Mouse (Mus musculus) hindbrain, embryonic 10.5 days (tissue): ENCODE measurements around the gene Cldn3. TPM values are rescaled to one million over a fixed set of nuclear protein-coding genes. Genes with fewer than 3 reads are reported as not detected.
A peak's percentile ranks its signal among the peaks of the same experiment; 100 is the strongest.
"Not testable (repeated sequence)": the region's sequence is repeated elsewhere in the genome, so short reads cannot be mapped to it uniquely, and the experiment has no call there.

Source experiments
- DNase-seq: peaks from one replicate; pipeline ENCODE4 v3.0.0-alpha.2; 2017; ENCODE audit warnings: low spot score
- H3K27ac ChIP-seq: fragments of 300-500 bp; sonication (generic); 2 replicates; pipeline ENCODE4 v1.5.1; 2016; ENCODE audit warnings: mild to moderate bottlenecking, moderate library complexity
- H3K27me3 ChIP-seq: fragments of 300-500 bp; sonication (generic); 2 replicates; pipeline ENCODE4 v1.6.1; 2016; ENCODE audit warnings: mild to moderate bottlenecking; ENCODE audit not compliant: poor library complexity, insufficient read depth, severe bottlenecking
- H3K36me3 ChIP-seq: fragments of 300-500 bp; sonication (generic); 2 replicates; pipeline ENCODE4 v1.6.1; 2016; ENCODE audit warnings: mild to moderate bottlenecking, moderate library complexity
- H3K4me1 ChIP-seq: fragments of 300-500 bp; sonication (generic); replicated peaks from 2 replicates; pipeline ENCODE4 v1.6.1; 2016; ENCODE audit warnings: mild to moderate bottlenecking
- H3K4me3 ChIP-seq: fragments of 300-500 bp; sonication (generic); 2 replicates; pipeline ENCODE4 v1.5.1; 2016; ENCODE audit warnings: mild to moderate bottlenecking, moderate library complexity
- H3K9me3 ChIP-seq: fragments of 300-500 bp; sonication (generic); 2 replicates; pipeline ENCODE4 v1.6.1; 2016; ENCODE audit warnings: mild to moderate bottlenecking, moderate library complexity
- WGBS: fragments of 180-500 bp; shearing (Covaris S2); methylation state at CpG from one replicate; pipeline ENCODE4 v1.1.7; 2016; 5-methylcytosine and 5-hydroxymethylcytosine counted together
- polyA plus RNA-seq: library from polyadenylated mRNA; unstranded; fragments of >200 nt; fragmentation: Nextera tagmentation; extraction: Ambion mirVana; gene quantifications from 2 replicates; pipeline ENCODE4 v1.2.1, GENCODE M21; 2016

Gene Cldn3
- polyA plus RNA-seq, result 7.9 and 16.3 TPM in 2 replicates

GRCm38 (mm10) chr5:134985633-134986297 lies at the start of gene Cldn3:
Gene Cldn3 (plus strand): TSS chr5:134986214.
- peak; percentile 46 for DNase-seq
- Histone ChIP-seq H3K4me3 (peak within 1 kb of the TSS; percentile 42), H3K9me3 (no peaks in the 10 kb centered on the region), H3K27me3 (peaks cover 65% of the 10 kb centered on the region), H3K36me3 (no peaks in the 10 kb centered on the region), H3K4me1 (peaks cover 44% of the 10 kb centered on the region), H3K27ac (peak within 1 kb of the TSS; percentile 66)
- under 1% methylated on average over 25 of the region's 25 CpGs for WGBS

- Histone ChIP-seq H3K36me3 (peaks cover 11% of the 10 kb centered on the region), H3K27ac (no peak overlapping the region), H3K27me3 (no peaks in the 10 kb centered on the region), H3K4me3 (no peak overlapping the region), H3K4me1 (peaks cover 13% of the 10 kb centered on the region), H3K9me3 (no peaks in the 10 kb centered on the region)
- 88% methylated on average over 6 of the region's 6 CpGs for WGBS
- DNase-seq, result no peak
Measured at GRCm38 (mm10) chr5:134936626-134937185, 49.3 kb upstream of the Cldn3 start.

- H3K36me3 ChIP-seq, result peaks cover 5% of the 10 kb centered on the region
- H3K27me3 ChIP-seq, result peaks cover 1% of the 10 kb centered on the region; the same call in 1 of the 2 replicates
- H3K4me1 ChIP-seq, result no peaks in the 10 kb centered on the region
- H3K27ac ChIP-seq, result no peak overlapping the region
- 79% methylated on average over 3 of the region's 3 CpGs for WGBS
- no peak for DNase-seq
- H3K9me3 ChIP-seq, result no peaks in the 10 kb centered on the region
- H3K4me3 ChIP-seq, result no peak overlapping the region
Measured at GRCm38 (mm10) chr5:134939069-134939468, 46.9 kb upstream of the Cldn3 start.

GRCm38 (mm10) chr5:134939554-134939953 lies 46.5 kb upstream of the Cldn3 start:
- DNase-seq, H3K27me3 ChIP-seq, H3K27ac ChIP-seq, H3K4me1 ChIP-seq, H3K36me3 ChIP-seq, H3K4me3 ChIP-seq, H3K9me3 ChIP-seq: not testable (repeated sequence)
- WGBS, result 86% methylated on average over 5 of the region's 7 CpGs

- DNase-seq, result no peak
- 85% methylated on average over 14 of the region's 14 CpGs for WGBS
- H3K27ac ChIP-seq, result no peak overlapping the region
Measured at GRCm38 (mm10) chr5:134941472-134942209, 44.4 kb upstream of the Cldn3 start.

GRCm38 (mm10) chr5:134942740-134943139 lies 43.3 kb upstream of the Cldn3 start:
- WGBS, result 78% methylated on average over 2 of the region's 2 CpGs
- Histone ChIP-seq H3K4me3 (no peak overlapping the region), H3K4me1 (peaks cover 20% of the 10 kb centered on the region), H3K27ac (no peak overlapping the region), H3K36me3 (no peaks in the 10 kb centered on the region), H3K27me3 (peaks cover 38% of the 10 kb centered on the region), H3K9me3 (no peaks in the 10 kb centered on the region)
- no peak for DNase-seq

More at GRCm38 (mm10) chr5:134941472-134942209, 44.4 kb upstream of the Cldn3 start:
- no peaks in the 10 kb centered on the region for H3K36me3 ChIP-seq
- H3K27me3 ChIP-seq, result peaks cover 27% of the 10 kb centered on the region
- H3K9me3 ChIP-seq, result no peaks in the 10 kb centered on the region
- peaks cover 12% of the 10 kb centered on the region for H3K4me1 ChIP-seq
- H3K4me3 ChIP-seq, result no peak overlapping the region

- no peak overlapping the region for H3K27ac ChIP-seq
- WGBS, result 75% methylated on average over 5 of the region's 5 CpGs
- DNase-seq, result no peak
- H3K4me1 ChIP-seq, result peaks cover 20% of the 10 kb centered on the region
- no peaks in the 10 kb centered on the region for H3K9me3 ChIP-seq
- peaks cover 50% of the 10 kb centered on the region for H3K27me3 ChIP-seq
- no peak overlapping the region for H3K4me3 ChIP-seq
- no peaks in the 10 kb centered on the region for H3K36me3 ChIP-seq
Measured at GRCm38 (mm10) chr5:134944179-134944578, 41.8 kb upstream of the Cldn3 start.

- peak overlapping the region; percentile 42 for H3K4me3 ChIP-seq
- H3K27ac ChIP-seq, result peak overlapping the region; percentile 65; the same call in 1 of the 2 replicates
- peaks cover 51% of the 10 kb centered on the region for H3K27me3 ChIP-seq
- 47% methylated on average over 19 of the region's 19 CpGs for WGBS
- H3K4me1 ChIP-seq, result peaks cover 20% of the 10 kb centered on the region
- H3K9me3 ChIP-seq, result no peaks in the 10 kb centered on the region
- no peak for DNase-seq
- no peaks in the 10 kb centered on the region for H3K36me3 ChIP-seq
Measured at GRCm38 (mm10) chr5:134945266-134945959, 40.6 kb upstream of the Cldn3 start.

- Histone ChIP-seq H3K4me1 (peaks cover 23% of the 10 kb centered on the region), H3K9me3 (no peaks in the 10 kb centered on the region), H3K27me3 (peaks cover 51% of the 10 kb centered on the region), H3K36me3 (no peaks in the 10 kb centered on the region), H3K27ac (peak overlapping the region; percentile 65), H3K4me3 (peak overlapping the region; percentile 42)
- DNase-seq, result peak; percentile 20
- WGBS, result 14% methylated on average over 43 of the region's 43 CpGs
Measured at GRCm38 (mm10) chr5:134946063-134946856, 39.8 kb upstream of the Cldn3 start.

GRCm38 (mm10) chr5:134946857-134947255 lies 39.2 kb upstream of the Cldn3 start, which contains the start of gene Cldn4:
Gene Cldn4 (minus strand): TSS chr5:134946934.
- Histone ChIP-seq H3K27me3 (peaks cover 57% of the 10 kb centered on the region), H3K4me3 (peak within 1 kb of the TSS; percentile 42), H3K36me3 (no peaks in the 10 kb centered on the region), H3K9me3 (no peaks in the 10 kb centered on the region), H3K27ac (peak within 1 kb of the TSS; percentile 65), H3K4me1 (peaks cover 29% of the 10 kb centered on the region)
- WGBS, result 9% methylated on average over 11 of the region's 11 CpGs
- peak; percentile 35 for DNase-seq

- H3K4me3 ChIP-seq, result no peak overlapping the region
- no peaks in the 10 kb centered on the region for H3K36me3 ChIP-seq
- 58% methylated on average over 5 of the region's 5 CpGs for WGBS
- DNase-seq, result no peak
- H3K27ac ChIP-seq, result no peak overlapping the region; the same call in 1 of the 2 replicates
- H3K4me1 ChIP-seq, result peaks cover 30% of the 10 kb centered on the region
- H3K9me3 ChIP-seq, result no peaks in the 10 kb centered on the region
- H3K27me3 ChIP-seq, result peaks cover 58% of the 10 kb centered on the region
Measured at GRCm38 (mm10) chr5:134947420-134948084, 38.5 kb upstream of the Cldn3 start.
